Mouse (Mus musculus): ENCODE results near the gene Hspd1.

Hspd1 gene

DNA sequence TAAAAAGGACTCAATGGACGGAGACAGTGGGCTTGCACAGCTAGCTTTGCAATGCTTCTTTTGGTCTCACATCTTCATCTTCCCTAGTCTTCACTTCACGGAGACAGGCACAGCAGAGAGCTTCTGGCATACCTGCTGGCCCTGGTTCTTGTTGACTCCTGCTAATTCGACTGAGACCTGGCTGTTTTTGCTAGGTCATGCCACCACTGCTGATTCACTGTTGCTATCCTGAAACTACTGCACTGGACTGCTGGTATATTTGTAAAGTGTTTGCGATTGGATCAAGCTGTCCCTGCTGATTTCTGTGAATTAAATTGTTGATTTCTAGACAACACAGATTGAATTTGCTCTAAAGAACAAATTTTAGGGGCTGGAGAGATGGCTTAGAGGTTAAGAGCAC lies 46.4 kb downstream of the Hspd1 start:
- DNase-seq (ENCODE audit: low spot score): no peak

DNA sequence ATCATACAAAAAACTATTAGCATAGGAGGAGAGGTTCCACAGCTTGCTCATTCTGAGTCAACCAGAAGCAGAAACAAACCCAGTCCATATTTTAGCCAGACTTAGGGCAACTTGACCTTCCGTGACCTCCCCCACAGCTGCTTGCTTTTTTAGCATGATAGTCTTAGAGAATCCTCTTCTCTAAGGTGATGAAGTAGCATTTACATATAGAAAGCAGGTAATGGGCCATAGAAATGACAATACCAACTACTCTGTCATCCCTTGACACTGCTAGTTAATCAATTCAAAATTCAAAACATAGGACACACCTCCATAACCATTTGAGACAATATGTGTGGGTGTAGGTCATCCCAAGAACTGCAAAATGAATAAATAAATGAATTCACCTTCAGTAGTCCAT lies 48.1 kb downstream of the Hspd1 start:
- DNase-seq (ENCODE audit: low spot score): no peak

DNA sequence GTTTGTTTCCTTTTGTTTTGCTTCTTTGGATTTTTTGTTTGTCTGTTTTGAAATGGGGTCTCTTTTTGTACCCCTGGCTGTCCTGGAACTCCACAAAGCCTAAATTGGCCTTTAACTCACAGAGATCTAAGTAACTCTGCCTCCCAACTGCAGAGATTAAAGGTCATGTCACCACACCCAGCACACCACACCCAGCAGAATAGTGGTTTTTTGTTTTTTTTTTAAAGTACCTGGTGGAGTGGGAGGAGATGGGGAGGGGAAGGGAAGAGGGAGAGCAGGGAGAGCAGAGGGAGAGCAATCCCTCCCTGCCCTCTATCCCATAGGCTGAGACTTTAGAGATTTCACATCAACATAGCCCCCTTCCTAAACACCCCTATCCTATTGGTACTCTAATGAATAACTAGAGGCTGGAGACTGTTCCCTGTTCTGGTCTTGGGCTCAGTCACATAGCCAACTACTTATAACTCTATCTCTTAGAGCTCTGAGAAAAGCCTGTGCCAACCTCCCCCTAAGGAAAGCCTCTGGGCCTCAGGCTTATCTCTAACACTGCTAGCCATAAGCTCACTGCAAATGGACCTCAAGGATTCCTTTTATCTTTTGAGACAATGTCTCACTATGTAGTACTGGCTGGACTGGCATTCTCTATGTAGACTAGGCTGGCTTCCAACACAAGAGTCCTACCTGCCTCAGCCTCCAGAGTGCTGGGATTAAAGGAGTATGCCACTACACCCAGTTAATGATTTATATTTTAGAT lies 56.8 kb downstream of the Hspd1 start:
- no peak for DNase-seq (ENCODE audit: low spot score)

DNA sequence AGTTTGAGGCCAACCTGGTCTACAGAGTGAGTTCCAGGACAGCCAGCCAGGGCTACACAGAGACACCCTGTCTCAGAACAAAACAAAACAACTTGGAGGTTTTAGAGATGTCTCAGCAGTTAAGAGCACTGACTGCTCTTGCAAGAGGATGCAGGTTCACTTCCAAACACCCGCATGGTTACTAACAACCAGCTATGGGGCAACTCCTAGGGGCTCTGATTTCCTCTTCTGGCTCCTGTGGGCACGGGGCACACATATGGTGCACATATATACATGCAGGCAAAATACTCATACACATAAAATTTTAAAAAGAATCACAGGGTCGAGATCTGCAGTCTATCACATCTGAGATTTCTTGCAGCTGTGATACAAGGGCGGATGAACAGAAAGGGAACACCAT lies 58.6 kb downstream of the Hspd1 start:
- DNase-seq (ENCODE audit: low spot score): no peak

DNA sequence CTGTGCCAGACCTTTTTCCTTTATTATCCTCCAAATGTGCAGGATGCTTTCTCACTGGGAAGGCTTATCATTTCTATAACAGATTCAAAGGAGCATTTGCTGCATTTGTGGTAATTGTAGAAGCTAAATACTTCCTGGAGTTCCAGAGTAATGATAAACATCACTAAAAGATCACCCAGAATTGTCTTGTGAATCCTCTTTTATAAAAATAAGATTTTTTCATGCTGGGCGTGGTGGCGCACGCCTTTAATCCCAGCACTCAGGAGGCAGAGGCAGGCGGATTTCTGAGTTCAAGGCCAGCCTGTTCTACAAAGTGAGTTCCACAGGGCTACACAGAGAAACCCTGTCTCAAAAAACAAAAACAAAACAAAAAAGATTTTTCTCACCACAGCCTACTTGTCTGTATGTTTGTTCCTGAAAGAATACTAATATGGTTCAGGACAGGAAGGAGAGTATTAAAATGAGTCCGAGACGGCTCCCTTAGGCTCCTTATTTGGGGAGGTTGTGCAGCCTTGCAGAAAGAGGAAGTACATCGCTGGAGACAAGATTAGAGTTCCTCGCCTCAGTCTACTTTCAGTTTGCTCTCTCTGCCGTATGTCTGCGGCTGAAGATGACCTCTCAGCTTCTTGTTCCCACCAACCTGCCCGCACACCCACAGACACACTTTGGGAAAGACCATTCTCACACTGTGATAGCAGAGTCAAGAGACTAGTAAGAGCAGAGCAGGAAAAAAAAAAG lies 59.4 kb downstream of the Hspd1 start:
- no peak for DNase-seq (ENCODE audit: low spot score)

DNA sequence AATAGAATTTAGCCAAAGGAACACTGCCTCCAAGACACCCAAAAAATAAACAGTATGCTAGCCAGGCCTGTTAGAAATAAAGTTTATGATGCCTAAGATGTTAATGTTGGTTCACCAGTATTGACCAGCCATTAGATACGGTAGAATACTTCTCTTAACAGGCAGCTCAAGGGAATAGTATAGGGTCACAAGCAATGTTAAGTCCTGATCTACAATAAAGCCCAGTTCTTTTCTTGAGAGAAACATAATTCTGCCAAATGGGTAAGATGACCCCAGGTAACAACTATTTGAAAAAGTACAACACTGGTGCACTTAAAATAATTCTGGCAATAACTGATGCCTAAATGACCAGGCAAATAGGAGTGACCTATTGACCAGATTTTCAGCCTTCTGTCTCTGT lies 60.1 kb downstream of the Hspd1 start:
- no peak for DNase-seq (ENCODE audit: low spot score)
